Mouse (Mus musculus): ENCODE results near the gene Krt33a. TPM values are rescaled to one million over a fixed set of nuclear protein-coding genes. Genes with fewer than 3 reads are reported as not detected.

The Krt33a gene
- polyA plus RNA-seq, 1 experiment from 2014 or later = not detected

DNA sequence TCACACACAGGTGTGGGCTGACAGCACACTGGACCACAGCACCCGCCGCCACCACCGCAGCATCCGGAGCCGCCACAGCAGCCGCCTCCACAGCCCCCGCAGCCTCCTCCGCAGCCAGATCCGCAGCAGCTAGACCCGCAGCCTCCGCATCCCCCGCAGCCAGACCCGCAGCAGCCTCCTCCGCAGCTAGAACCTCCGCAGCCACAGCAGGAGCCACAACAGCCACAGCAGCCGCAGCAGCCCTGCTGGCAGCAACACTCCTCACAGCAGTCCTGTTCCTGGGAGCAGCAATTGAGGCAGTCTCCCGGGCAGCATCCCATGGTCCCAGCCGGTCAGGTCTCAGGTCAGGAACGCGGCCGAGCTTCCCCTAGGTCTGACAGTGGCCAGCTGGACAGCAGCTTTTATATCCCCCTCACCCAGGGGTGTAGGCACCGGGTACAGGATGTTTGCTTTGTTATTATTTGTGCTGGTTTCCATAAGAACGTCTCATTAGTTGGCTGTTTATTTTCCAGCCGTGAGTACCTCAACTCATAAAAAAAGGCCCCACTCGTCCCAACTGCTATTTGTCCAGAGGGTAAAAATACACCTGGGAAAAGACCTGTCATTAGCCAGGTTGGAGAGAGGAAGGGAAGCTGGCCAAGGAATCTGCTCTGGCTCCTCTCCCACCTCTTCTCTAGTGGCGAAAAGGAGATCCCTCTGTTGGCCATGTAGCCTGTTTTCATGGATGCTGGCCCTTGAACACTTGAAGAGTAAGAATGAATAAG lies 22.2 kb downstream of the Krt33a start, which contains the start of gene Krtap17-1:
Krtap17-1 (minus strand) TSS at position 375 of the 764 bp plus-strand sequence.
- no peak within 1 kb of the TSS for H3K4me3 ChIP-seq (ENCODE audit: low read depth, low read length)
- peak within 1 kb of the TSS; percentile 40 for H3K9ac ChIP-seq (ENCODE audit: low read length)
- no peaks in the 10 kb centered on the region for H3K36me3 ChIP-seq (ENCODE audit: control insufficient read depth, insufficient read depth, low read length)
- ATAC-seq = no peak
- no peaks in the 10 kb centered on the region for H3K9me3 ChIP-seq (replicated peaks; ENCODE audit: control insufficient read depth, low read length)
- no peaks in the 10 kb centered on the region for H3K4me1 ChIP-seq (ENCODE audit: control insufficient read depth, insufficient read depth, low read length)
- H3K27ac ChIP-seq (ENCODE audit: low read depth, low read length) = no peak within 1 kb of the TSS
- 28% methylated on average over 26 of the region's 26 CpGs for WGBS
- H3K4me2 ChIP-seq (ENCODE audit: low read length) = peak within 1 kb of the TSS; percentile 25
- no peak for DNase-seq (ENCODE audit: low spot score)
- H3K27me3 ChIP-seq (replicated peaks; ENCODE audit: control insufficient read depth, insufficient read depth, low read length) = no peaks in the 10 kb centered on the region

DNA sequence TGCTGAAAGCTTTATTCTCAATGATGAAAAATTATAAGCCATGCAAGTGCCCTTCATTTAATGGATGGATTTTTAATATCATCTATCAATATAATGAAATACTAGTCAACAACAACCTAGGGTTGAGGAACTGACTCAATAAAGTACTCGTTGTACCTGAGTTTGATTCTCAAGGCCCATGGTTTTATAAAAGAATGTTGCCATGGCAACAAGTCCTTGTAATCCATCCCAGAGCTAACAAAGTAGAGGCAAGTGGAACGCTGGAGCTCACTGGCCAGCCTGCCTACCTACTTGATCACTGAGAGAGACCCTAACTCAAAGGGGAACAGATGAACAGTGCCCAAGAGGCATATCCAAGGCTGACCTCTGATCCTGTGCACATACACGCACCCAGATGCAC lies 25.4 kb downstream of the Krt33a start:
- Histone ChIP-seq H3K4me2 (ENCODE audit: low read length) (no peak overlapping the region), H3K4me1 (ENCODE audit: control insufficient read depth, insufficient read depth, low read length) (no peaks in the 10 kb centered on the region), H3K9me3 (replicated peaks; ENCODE audit: control insufficient read depth, low read length) (no peaks in the 10 kb centered on the region), H3K27me3 (replicated peaks; ENCODE audit: control insufficient read depth, insufficient read depth, low read length) (no peaks in the 10 kb centered on the region), H3K9ac (ENCODE audit: low read length) (no peak overlapping the region), H3K4me3 (ENCODE audit: low read depth, low read length) (no peak overlapping the region), H3K36me3 (ENCODE audit: control insufficient read depth, insufficient read depth, low read length) (no peaks in the 10 kb centered on the region), H3K27ac (ENCODE audit: low read depth, low read length) (no peak overlapping the region)
- ATAC-seq (no peak), DNase-seq (ENCODE audit: low spot score) (peak; percentile 41)
- WGBS = 64% methylated on average over 3 of the region's 3 CpGs

DNA sequence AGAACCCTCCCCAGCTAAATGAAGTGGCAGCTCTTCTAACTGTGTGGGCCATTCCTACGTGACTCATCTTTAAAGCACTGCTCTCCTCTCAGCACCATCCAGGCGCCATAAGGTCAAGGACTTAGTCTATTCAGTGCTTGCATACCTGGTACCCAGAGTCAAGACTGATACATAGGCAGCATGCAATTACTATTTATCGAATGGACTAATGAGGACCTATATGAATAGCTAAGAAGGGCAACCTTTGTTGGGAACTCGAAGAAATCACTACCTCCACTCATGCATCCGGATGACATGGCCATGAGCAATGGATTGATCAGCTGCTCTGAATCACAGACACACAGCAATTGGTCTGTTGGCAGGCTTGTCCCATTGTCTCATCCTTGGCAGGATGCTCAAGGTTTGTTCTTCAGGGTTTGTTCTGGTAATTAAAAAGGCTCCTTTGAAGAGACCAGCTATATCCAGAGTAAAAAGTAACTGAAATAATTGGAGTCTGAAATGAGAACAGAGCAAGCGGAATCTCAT lies 26.1 kb downstream of the Krt33a start:
- Histone ChIP-seq H3K9me3 (replicated peaks; ENCODE audit: control insufficient read depth, low read length) (no peaks in the 10 kb centered on the region), H3K4me2 (ENCODE audit: low read length) (no peak overlapping the region), H3K4me3 (ENCODE audit: low read depth, low read length) (no peak overlapping the region), H3K27me3 (replicated peaks; ENCODE audit: control insufficient read depth, insufficient read depth, low read length) (no peaks in the 10 kb centered on the region), H3K4me1 (ENCODE audit: control insufficient read depth, insufficient read depth, low read length) (no peaks in the 10 kb centered on the region), H3K36me3 (ENCODE audit: control insufficient read depth, insufficient read depth, low read length) (no peaks in the 10 kb centered on the region), H3K9ac (ENCODE audit: low read length) (no peak overlapping the region), H3K27ac (ENCODE audit: low read depth, low read length) (no peak overlapping the region)
- DNase-seq (ENCODE audit: low spot score) = no peak
- ATAC-seq = no peak
- WGBS = 81% methylated on average over 6 of the region's 6 CpGs

DNA sequence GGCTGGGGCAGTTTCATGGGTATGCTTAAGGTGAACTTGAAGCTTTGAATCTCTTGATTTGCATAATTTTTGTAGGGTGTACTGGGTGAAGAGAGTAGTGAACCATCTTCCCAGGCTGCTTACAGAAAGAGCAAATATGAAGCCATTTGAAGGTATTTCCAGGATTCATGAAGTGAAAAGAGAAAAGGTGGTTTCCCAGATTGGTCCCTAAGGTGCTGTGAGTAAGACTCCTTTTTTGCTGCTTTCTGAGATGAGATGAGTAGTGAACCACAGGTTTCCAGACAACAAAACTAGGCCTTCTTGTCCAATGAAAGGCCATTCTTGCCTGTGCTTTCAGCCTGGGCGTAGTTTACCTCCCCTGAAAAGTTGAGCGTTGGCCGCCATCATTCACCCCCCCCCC lies 27.5 kb downstream of the Krt33a start:
- H3K4me3 ChIP-seq (ENCODE audit: low read depth, low read length) = no peak overlapping the region
- H3K4me1 ChIP-seq (ENCODE audit: control insufficient read depth, insufficient read depth, low read length) = no peaks in the 10 kb centered on the region
- H3K4me2 ChIP-seq (ENCODE audit: low read length) = no peak overlapping the region
- 88% methylated on average over 3 of the region's 3 CpGs for WGBS
- H3K9ac ChIP-seq (ENCODE audit: low read length) = no peak overlapping the region
- DNase-seq (ENCODE audit: low spot score) (no peak), ATAC-seq (no peak)
- H3K27ac ChIP-seq (ENCODE audit: low read depth, low read length) = no peak overlapping the region
- H3K27me3 ChIP-seq (replicated peaks; ENCODE audit: control insufficient read depth, insufficient read depth, low read length) = no peaks in the 10 kb centered on the region
- no peaks in the 10 kb centered on the region for H3K36me3 ChIP-seq (ENCODE audit: control insufficient read depth, insufficient read depth, low read length)
- H3K9me3 ChIP-seq (replicated peaks; ENCODE audit: control insufficient read depth, low read length) = no peaks in the 10 kb centered on the region

DNA sequence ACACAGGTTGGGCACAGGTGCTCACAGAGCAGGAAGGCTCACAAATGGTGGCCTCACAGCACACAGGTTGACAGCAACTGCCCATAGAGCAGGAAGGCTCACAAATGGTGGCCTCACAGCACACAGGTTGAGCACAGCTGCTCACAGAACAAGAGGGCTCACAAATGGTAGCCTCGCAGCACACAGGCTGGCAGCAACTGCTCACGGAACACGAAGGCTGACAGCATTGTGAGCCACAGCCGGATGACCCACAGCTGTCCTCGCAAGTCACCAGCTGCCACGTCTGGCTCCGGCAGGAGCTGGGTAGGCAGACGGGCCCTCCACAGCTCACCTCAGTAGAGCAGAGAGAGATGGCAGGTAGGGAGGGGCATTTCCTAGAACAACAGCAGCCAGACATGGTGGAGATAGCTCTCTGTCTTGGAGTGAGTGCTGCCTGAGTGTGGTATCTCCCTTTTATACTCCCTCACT lies 29.8 kb downstream of the Krt33a start, which contains the start of gene Krtap16-1:
Krtap16-1 (minus strand) TSS at position 418 of the 468 bp plus-strand sequence.
- no peaks in the 10 kb centered on the region for H3K36me3 ChIP-seq (ENCODE audit: control insufficient read depth, insufficient read depth, low read length)
- H3K27ac ChIP-seq (ENCODE audit: low read depth, low read length) = peak within 1 kb of the TSS; percentile 63; the same call in 1 of the 2 replicates
- no peak within 1 kb of the TSS for H3K4me3 ChIP-seq (ENCODE audit: low read depth, low read length)
- H3K9ac ChIP-seq (ENCODE audit: low read length) = no peak within 1 kb of the TSS
- no peaks in the 10 kb centered on the region for H3K9me3 ChIP-seq (replicated peaks; ENCODE audit: control insufficient read depth, low read length)
- ATAC-seq = 0 out of 2 replicates have a peak, but pooled peaks have one; percentile 4
- no peaks in the 10 kb centered on the region for H3K27me3 ChIP-seq (replicated peaks; ENCODE audit: control insufficient read depth, insufficient read depth, low read length)
- 84% methylated on average over 8 of the region's 8 CpGs for WGBS
- H3K4me1 ChIP-seq (ENCODE audit: control insufficient read depth, insufficient read depth, low read length) = no peaks in the 10 kb centered on the region
- H3K4me2 ChIP-seq (ENCODE audit: low read length) = no peak within 1 kb of the TSS
- no peak for DNase-seq (ENCODE audit: low spot score)

DNA sequence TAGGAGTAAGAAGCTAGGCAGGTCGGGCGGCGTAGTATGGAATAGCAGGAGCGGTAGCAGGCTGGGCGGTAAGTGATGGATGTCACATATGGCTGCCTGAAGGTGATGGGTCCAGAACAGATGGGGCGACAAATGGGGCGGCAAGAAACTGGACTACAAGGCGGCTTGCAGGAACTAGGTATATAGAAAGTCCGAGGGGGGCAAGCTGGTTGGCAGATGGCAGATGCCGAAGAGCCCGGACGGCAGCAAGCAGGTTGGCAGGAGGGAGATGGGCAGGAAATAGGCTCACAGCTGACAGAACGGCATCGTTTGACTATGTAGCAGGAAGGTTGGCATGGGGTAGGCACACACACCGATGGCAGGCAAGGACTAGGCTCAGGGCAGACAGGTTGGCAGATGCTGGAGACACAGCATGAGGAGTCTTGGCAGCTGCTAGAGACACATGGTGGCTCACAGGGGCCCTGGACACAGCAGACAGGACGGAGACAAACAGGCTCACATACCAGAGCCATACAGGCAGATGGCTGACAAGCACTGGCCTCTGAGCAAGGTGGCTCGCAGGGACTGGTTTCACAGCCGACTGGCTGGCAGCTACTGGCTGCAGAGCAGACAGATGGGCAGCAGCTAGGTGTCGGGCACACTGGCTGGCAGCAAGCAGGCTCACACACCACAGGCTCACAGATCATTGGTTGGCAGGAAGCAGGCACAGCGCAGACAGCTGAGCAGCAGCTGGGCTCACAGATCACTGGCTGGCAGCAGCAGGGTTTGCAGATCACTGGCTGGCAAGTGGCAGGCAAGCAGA lies 30.5 kb downstream of the Krt33a start:
- H3K4me1 ChIP-seq (ENCODE audit: control insufficient read depth, insufficient read depth, low read length) = no peaks in the 10 kb centered on the region
- H3K9ac ChIP-seq (ENCODE audit: low read length) = no peak overlapping the region
- no peak overlapping the region for H3K4me2 ChIP-seq (ENCODE audit: low read length)
- no peaks in the 10 kb centered on the region for H3K36me3 ChIP-seq (ENCODE audit: control insufficient read depth, insufficient read depth, low read length)
- no peak overlapping the region for H3K4me3 ChIP-seq (ENCODE audit: low read depth, low read length)
- ATAC-seq (peak; percentile 79), DNase-seq (ENCODE audit: low spot score) (peak; percentile 57)
- 81% methylated on average over 20 of the region's 20 CpGs for WGBS
- no peaks in the 10 kb centered on the region for H3K27me3 ChIP-seq (replicated peaks; ENCODE audit: control insufficient read depth, insufficient read depth, low read length)
- no peaks in the 10 kb centered on the region for H3K9me3 ChIP-seq (replicated peaks; ENCODE audit: control insufficient read depth, low read length)
- H3K27ac ChIP-seq (ENCODE audit: low read depth, low read length) = peak overlapping the region; percentile 63; the same call in 1 of the 2 replicates

DNA sequence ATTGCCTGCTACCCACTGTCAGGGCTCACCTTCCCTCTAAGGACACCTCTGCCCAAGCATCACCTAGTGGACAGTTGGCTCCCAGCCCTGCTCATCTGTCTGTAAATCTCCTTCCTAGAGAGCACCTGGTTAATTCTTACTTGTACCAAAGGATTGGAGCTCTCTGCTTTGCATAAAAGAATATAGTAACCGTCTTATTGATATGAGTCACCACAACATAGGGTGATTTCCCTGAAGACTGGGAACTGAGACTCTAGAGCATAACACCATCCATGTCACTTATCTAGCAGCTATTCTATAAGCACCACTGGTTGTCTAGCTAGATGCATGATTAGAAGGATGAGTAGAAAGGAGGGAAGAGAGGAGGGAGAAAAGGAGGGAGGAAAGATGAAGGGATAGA lies 32.6 kb downstream of the Krt33a start:
- no peaks in the 10 kb centered on the region for H3K9me3 ChIP-seq (replicated peaks; ENCODE audit: control insufficient read depth, low read length)
- H3K27me3 ChIP-seq (replicated peaks; ENCODE audit: control insufficient read depth, insufficient read depth, low read length) = no peaks in the 10 kb centered on the region
- H3K4me1 ChIP-seq (ENCODE audit: control insufficient read depth, insufficient read depth, low read length) = no peaks in the 10 kb centered on the region
- no peaks in the 10 kb centered on the region for H3K36me3 ChIP-seq (ENCODE audit: control insufficient read depth, insufficient read depth, low read length)
- WGBS = 95% methylated on average over 1 of the region's 1 CpGs
- no peak overlapping the region for H3K27ac ChIP-seq (ENCODE audit: low read depth, low read length)
- H3K9ac ChIP-seq (ENCODE audit: low read length) = no peak overlapping the region
- ATAC-seq = no peak
- DNase-seq (ENCODE audit: low spot score) = no peak
- no peak overlapping the region for H3K4me2 ChIP-seq (ENCODE audit: low read length)
- no peak overlapping the region for H3K4me3 ChIP-seq (ENCODE audit: low read depth, low read length)

DNA sequence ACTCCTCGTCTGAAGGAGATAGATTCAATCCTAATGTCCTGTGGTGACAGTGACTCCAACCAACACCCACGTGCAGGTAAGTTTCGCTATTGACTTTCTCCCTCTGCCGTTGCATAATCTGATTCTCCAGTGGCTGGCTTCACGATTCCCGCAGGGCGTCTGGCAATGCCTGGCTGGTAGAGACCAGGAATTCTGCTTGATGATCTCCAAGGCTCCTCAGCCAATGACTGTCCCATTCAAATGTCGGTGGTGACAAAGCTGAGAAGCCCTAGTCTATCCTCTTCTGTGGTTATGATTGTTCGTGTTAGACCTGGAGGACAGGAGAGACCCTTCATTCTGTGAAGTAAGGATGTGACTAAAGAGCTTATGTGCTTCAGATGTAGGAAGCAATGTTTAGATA lies 33.3 kb downstream of the Krt33a start:
- no peaks in the 10 kb centered on the region for H3K9me3 ChIP-seq (replicated peaks; ENCODE audit: control insufficient read depth, low read length)
- H3K4me3 ChIP-seq (ENCODE audit: low read depth, low read length) = no peak overlapping the region
- no peak for DNase-seq (ENCODE audit: low spot score)
- no peak overlapping the region for H3K4me2 ChIP-seq (ENCODE audit: low read length)
- ATAC-seq = no peak
- H3K27me3 ChIP-seq (replicated peaks; ENCODE audit: control insufficient read depth, insufficient read depth, low read length) = no peaks in the 10 kb centered on the region
- no peak overlapping the region for H3K9ac ChIP-seq (ENCODE audit: low read length)
- no peaks in the 10 kb centered on the region for H3K4me1 ChIP-seq (ENCODE audit: control insufficient read depth, insufficient read depth, low read length)
- WGBS = 88% methylated on average over 9 of the region's 9 CpGs
- no peaks in the 10 kb centered on the region for H3K36me3 ChIP-seq (ENCODE audit: control insufficient read depth, insufficient read depth, low read length)
- no peak overlapping the region for H3K27ac ChIP-seq (ENCODE audit: low read depth, low read length)
